Mouse (Mus musculus): ENCODE measurements around the gene Sestd1.

- TF ChIP-seq POLR2A (IDR thresholded peaks at IDR 0.05; ENCODE audit: low read depth, low read length) = no peak
- TF ChIP-seq CTCF (IDR thresholded peaks at IDR 0.05; ENCODE audit: extremely low read depth, insufficient read length, insufficient replicate concordance, low read depth, low read length) = no peak
Measured at GRCm38 (mm10) chr2:77146291-77146690, 134.1 kb downstream of the Sestd1 start.
